Mouse (Mus musculus): Measurements from ENCODE around the gene Rhpn2. TPM values are rescaled to one million over a fixed set of nuclear protein-coding genes. Genes with fewer than 3 reads are reported as not detected.

Gene Rhpn2
- polyA plus RNA-seq, 1 experiment from 2014 or later: 5.0 TPM

DNA sequence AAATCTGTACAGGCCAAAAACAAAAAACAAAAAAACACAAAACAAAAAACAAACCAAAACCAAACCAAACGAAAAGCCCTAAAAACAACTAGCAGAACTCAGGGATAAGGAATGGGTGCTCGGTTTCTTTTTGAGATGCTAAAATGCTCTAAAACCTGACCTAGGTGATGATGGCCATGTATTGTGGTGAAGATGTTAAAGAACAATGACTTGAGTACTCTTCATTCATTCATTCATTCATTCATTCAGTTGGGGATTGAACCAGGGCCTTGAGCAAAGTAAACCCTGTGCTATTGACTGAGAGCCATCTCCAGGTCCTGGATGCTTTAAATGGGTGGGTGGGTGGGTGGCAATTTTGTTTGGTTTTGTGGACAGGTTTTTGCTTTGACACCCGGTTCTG is 17.2 kb downstream of the Rhpn2 start:
- 91% methylated on average over 3 of the region's 3 CpGs for WGBS
- ATAC-seq (ENCODE audit: low read depth): no peak

DNA sequence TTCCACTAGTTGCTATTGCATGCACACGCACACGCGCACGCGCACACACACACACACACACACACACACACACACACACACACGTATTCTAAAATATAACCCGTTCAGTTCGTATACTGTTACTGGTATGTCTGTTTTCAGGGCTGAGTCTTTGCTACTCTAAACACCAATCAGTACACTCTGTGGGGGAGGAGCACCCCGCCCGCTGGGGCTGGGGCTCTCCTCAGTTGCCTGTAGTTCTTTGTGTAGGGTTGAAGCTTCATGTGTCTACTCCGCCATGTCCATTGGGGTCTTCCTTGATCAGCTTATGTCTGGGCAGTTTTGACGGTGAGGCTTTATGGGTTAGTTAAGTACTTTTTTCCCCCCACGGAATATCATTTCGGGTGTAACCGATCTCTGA is 19.3 kb downstream of the Rhpn2 start:
- H3K36me3 ChIP-seq: no peaks in the 10 kb centered on the region
- no peak overlapping the region for H3K4me2 ChIP-seq
- no peak overlapping the region for H3K4me3 ChIP-seq
- no peak overlapping the region for H3K27ac ChIP-seq (replicated peaks)
- no peaks in the 10 kb centered on the region for H3K27me3 ChIP-seq
- no peaks in the 10 kb centered on the region for H3K4me1 ChIP-seq (replicated peaks)
- WGBS: 94% methylated on average over 15 of the region's 15 CpGs
- H3K9me3 ChIP-seq: no peaks in the 10 kb centered on the region
- no peak for ATAC-seq (ENCODE audit: low read depth)
- H3K9ac ChIP-seq: no peak overlapping the region

More for the DNA sequence above, 17.2 kb downstream of the Rhpn2 start:
- Histone ChIP-seq H3K27ac (replicated peaks) (no peak overlapping the region), H3K4me2 (no peak overlapping the region), H3K36me3 (no peaks in the 10 kb centered on the region), H3K9ac (no peak overlapping the region), H3K4me1 (replicated peaks) (no peaks in the 10 kb centered on the region), H3K27me3 (no peaks in the 10 kb centered on the region), H3K9me3 (no peaks in the 10 kb centered on the region), H3K4me3 (no peak overlapping the region)

DNA sequence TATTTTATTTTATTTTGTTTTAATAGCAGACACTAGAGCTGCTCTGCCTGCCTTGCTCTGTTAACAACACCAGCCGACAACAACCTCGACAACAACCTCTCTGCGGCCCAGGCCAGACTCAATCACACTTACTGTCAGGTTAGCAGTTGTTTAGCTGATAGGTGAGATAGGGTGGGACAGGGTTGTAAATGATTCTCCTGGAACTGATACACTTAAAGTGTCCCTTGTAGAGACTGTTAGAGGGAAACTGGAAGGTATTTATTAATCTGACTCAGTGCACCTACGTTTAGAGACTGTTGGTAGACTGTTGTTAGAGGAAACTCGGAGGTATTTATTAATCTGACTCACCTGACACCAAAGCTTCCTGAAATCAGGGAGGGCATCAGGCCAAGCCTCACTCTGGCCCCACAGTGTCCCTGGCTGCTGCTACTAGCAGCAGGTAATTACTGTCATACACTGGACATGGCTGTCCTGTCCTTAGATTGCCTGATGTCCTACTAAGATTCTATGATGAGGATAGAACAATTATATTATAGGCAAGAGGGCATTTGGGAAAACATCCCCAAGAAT is 21.4 kb downstream of the Rhpn2 start:
- H3K27ac ChIP-seq (replicated peaks): peak overlapping the region; percentile 18; the same call in 1 of the 2 replicates
- H3K36me3 ChIP-seq: no peaks in the 10 kb centered on the region
- H3K4me2 ChIP-seq: no peak overlapping the region
- no peak overlapping the region for H3K9ac ChIP-seq
- H3K9me3 ChIP-seq: no peaks in the 10 kb centered on the region
- no peak for ATAC-seq (ENCODE audit: low read depth)
- WGBS: 80% methylated on average over 5 of the region's 5 CpGs
- no peaks in the 10 kb centered on the region for H3K4me1 ChIP-seq (replicated peaks)
- no peak overlapping the region for H3K4me3 ChIP-seq
- H3K27me3 ChIP-seq: no peaks in the 10 kb centered on the region

DNA sequence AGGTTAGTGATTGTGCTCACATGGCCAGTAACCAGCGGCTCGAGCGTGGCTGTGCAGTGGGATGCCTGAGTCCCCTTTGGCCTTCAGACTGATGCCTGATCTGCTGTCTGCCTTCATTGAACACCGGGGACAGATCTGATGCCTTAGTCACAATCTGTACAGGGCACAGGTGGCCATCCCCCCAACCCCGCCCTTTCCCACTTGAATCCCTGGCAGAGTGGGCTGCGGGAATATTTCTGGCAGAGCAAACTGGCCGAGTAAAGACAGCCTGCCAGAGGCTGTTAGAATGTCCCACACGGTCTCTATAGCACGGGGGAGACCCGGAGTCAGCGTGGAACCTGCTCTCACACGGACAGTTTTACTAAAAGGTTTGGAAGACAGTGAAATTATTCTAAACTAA is 23.7 kb downstream of the Rhpn2 start:
- Histone ChIP-seq H3K4me3 (no peak overlapping the region), H3K4me2 (no peak overlapping the region), H3K9me3 (no peaks in the 10 kb centered on the region), H3K27ac (replicated peaks) (no peak overlapping the region), H3K9ac (no peak overlapping the region), H3K4me1 (replicated peaks) (no peaks in the 10 kb centered on the region), H3K36me3 (no peaks in the 10 kb centered on the region), H3K27me3 (no peaks in the 10 kb centered on the region)
- no peak for ATAC-seq (ENCODE audit: low read depth)
- 85% methylated on average over 12 of the region's 12 CpGs for WGBS

DNA sequence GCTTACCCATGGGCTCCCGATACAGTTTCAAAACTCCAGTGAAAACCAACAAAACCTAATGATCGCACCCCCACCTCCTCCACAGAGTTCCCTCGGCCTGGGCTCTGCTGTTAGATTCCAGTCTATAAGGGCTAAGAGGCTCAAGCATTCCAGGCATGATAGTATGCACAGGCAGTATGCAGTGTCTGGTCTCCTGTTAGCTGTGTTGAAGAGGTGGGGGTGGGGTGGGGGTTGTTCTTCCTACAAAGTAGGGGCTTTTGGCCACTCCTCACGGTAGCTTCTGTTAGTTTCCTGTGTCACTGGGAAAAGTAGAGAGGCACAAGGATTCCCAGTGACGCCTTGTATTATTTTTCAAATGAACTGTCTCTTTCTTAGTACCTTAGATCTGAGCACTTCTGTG is 28.3 kb downstream of the Rhpn2 start:
- Histone ChIP-seq H3K27me3 (no peaks in the 10 kb centered on the region), H3K4me1 (replicated peaks) (no peaks in the 10 kb centered on the region), H3K36me3 (no peaks in the 10 kb centered on the region), H3K9ac (no peak overlapping the region), H3K9me3 (no peaks in the 10 kb centered on the region), H3K4me2 (no peak overlapping the region), H3K4me3 (no peak overlapping the region), H3K27ac (replicated peaks) (no peak overlapping the region)
- 77% methylated on average over 5 of the region's 5 CpGs for WGBS
- ATAC-seq (ENCODE audit: low read depth): no peak

DNA sequence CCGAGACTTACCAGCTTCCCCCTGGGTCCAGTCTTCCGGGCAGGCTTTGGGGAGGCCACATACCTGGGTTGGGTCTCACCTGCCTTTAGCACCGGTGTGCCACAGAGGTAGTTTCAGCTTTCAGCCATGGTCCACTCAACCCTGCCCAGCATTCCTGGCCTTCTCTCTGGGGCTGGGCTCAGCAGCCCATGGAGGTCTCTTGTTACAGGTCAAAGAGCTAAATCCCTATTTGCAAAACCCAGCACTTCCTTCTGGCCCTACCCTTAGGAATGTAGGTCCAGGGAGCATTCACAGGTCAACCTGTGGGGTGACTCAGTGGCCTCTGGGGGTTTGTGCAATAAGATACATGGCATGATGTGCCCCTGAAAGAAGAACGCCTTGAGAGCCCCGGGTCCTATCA is 28.9 kb downstream of the Rhpn2 start:
- no peaks in the 10 kb centered on the region for H3K9me3 ChIP-seq
- H3K4me3 ChIP-seq: no peak overlapping the region
- H3K9ac ChIP-seq: no peak overlapping the region
- no peaks in the 10 kb centered on the region for H3K4me1 ChIP-seq (replicated peaks)
- H3K27ac ChIP-seq (replicated peaks): no peak overlapping the region
- no peaks in the 10 kb centered on the region for H3K36me3 ChIP-seq
- H3K27me3 ChIP-seq: no peaks in the 10 kb centered on the region
- H3K4me2 ChIP-seq: no peak overlapping the region
- no peak for ATAC-seq (ENCODE audit: low read depth)
- 94% methylated on average over 5 of the region's 5 CpGs for WGBS

DNA sequence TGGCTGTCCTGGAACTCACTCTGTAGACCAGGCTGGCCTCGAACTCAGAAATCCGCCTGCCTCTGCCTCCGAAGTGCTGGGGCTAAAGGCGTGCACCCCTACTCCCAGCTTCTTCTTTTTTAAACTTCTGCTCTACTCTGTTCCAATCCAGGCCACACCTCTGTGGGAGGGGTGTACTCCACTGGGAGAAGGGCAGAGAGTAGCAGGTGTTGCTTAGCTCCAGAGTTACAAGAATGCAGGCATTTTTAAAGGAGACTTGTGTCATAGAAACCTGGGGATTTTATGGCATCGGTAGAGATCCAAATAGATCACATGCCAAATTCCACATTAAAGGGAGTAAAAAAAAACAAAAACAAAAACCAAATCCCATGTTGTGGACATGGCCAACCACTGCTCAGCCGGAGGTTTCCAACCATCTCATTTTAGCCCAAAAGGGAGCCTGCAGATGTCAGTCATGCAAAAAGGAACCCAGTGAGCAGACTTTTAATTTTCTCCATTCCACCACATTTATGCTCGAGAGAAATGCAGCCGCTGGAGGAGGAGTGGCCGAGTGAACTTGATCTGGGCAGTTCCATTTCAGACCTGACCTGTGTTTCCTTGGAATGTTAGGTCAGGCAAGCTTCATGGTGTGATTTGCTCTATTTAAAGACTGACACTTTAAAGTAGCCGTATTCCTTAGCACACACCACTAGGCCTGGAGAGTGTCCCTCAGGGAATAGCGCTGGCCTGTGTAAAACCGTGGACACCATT is 31.4 kb downstream of the Rhpn2 start:
- Histone ChIP-seq H3K27ac (replicated peaks) (no peak overlapping the region), H3K4me1 (replicated peaks) (no peaks in the 10 kb centered on the region), H3K27me3 (no peaks in the 10 kb centered on the region), H3K36me3 (no peaks in the 10 kb centered on the region), H3K9me3 (0 out of 2 replicates have a peak, but pooled peaks cover 8% of the 10 kb centered on the region), H3K9ac (no peak overlapping the region), H3K4me2 (no peak overlapping the region), H3K4me3 (no peak overlapping the region)
- WGBS: 75% methylated on average over 12 of the region's 12 CpGs
- ATAC-seq (ENCODE audit: low read depth): no peak

DNA sequence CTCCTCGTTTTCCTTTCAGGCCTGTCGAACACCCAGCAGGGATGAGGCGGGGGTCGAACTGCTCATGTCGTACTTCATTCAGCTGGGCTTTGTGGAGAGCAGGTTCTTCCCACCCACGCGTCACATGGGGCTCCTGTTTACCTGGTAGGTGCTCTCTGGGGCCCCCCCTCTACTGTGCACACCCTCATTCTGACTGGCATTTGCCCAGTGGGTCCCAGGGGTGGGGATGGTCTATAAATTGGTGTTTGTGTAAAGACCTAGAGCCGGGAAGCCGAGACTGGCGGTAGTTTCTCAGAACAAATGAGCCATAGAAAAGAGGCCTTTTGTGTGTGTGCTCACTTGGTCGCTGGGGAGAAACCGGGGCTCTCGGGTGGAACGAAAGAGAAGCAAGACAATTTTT is 37.1 kb downstream of the Rhpn2 start:
- peak overlapping the region; percentile 14; the same call in 1 of the 2 replicates for H3K4me2 ChIP-seq
- H3K9ac ChIP-seq: no peak overlapping the region
- peak overlapping the region; percentile 61 for H3K27ac ChIP-seq (replicated peaks)
- 11% methylated on average over 14 of the region's 14 CpGs for WGBS
- peak; percentile 65; the same call in 1 of the 2 replicates for ATAC-seq (ENCODE audit: low read depth)
- H3K4me1 ChIP-seq (replicated peaks): peaks cover 9% of the 10 kb centered on the region; the same call in 1 of the 2 replicates
- no peak overlapping the region for H3K4me3 ChIP-seq
- no peaks in the 10 kb centered on the region for H3K27me3 ChIP-seq
- no peaks in the 10 kb centered on the region for H3K36me3 ChIP-seq
- 0 out of 2 replicates have a peak, but pooled peaks cover 8% of the 10 kb centered on the region for H3K9me3 ChIP-seq

DNA sequence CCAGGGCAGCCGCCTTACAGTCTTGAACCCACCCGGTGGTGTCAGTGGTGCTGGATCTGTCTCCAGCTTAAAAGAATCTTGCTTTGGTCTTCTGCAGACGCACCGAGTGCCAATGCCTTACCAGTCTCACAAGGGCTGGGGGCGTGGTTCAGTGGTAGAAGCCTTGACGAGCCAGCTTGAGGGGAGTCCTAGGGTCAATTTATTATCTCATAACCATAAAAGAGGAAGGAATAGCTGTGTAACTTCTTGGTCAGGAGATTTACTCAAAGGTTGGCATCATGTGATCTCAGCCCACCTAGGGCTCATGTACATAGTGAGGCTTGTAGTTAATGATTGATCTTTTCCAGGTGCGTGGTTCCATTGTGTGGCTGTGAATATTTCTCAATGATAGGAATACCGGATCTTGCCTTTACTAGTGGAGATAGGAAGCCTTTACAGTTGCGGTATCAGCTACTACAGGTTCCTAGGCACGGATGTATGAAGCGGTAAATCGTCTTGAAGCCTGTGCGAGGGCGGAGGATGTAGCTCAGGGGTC is 38.6 kb downstream of the Rhpn2 start:
- 87% methylated on average over 14 of the region's 14 CpGs for WGBS
- Histone ChIP-seq H3K4me2 (no peak overlapping the region), H3K36me3 (no peaks in the 10 kb centered on the region), H3K9ac (no peak overlapping the region), H3K4me1 (replicated peaks) (peaks cover 9% of the 10 kb centered on the region; the same call in 1 of the 2 replicates), H3K27me3 (no peaks in the 10 kb centered on the region), H3K27ac (replicated peaks) (no peak overlapping the region), H3K9me3 (0 out of 2 replicates have a peak, but pooled peaks cover 8% of the 10 kb centered on the region), H3K4me3 (no peak overlapping the region)
- no peak for ATAC-seq (ENCODE audit: low read depth)

DNA sequence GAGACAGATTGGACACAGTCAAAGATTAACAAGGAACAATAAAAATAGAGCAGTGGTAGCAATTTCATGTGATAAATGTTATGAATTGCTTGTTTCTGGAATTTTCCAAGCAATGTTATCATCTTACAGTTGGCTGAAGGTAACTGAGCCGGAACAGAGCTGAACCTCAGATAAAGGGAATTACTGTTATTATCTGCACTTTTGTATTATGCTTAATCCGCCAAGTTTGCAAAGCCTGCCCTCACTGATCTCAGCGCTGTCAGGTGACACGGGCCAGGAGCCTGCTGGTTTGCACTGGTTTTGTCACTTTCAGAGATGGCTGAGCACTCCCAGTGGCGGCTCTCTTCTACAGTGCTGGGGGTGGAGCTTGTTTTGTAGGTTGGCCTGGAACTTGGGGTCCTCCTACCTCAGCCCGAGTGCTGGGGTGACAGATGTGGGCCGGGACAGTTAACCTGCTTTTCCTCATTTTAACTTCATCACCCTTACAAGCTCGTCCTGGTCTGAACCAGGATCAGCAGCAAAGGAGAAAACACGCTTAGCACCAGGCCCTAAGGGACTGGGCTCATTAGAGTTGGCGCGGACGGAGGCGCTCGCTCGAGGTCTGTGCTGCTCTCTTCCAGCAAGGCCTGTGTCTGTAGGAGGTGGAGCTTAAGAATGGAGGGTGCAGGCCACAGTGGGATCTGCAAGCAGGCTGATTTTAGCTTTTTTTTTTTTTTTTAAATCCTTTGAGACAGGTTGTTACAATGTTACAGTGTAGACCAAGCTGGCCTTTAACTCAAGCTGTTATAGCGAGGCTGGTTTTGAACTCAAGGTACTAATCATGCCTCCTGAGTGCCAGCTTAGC is 39.4 kb downstream of the Rhpn2 start:
- Histone ChIP-seq H3K9ac (no peak overlapping the region), H3K27me3 (no peaks in the 10 kb centered on the region), H3K27ac (replicated peaks) (no peak overlapping the region), H3K4me3 (no peak overlapping the region), H3K36me3 (no peaks in the 10 kb centered on the region), H3K4me1 (replicated peaks) (peaks cover 9% of the 10 kb centered on the region; the same call in 1 of the 2 replicates), H3K9me3 (0 out of 2 replicates have a peak, but pooled peaks cover 8% of the 10 kb centered on the region), H3K4me2 (no peak overlapping the region)
- ATAC-seq (ENCODE audit: low read depth): no peak
- WGBS: 69% methylated on average over 16 of the region's 16 CpGs

DNA sequence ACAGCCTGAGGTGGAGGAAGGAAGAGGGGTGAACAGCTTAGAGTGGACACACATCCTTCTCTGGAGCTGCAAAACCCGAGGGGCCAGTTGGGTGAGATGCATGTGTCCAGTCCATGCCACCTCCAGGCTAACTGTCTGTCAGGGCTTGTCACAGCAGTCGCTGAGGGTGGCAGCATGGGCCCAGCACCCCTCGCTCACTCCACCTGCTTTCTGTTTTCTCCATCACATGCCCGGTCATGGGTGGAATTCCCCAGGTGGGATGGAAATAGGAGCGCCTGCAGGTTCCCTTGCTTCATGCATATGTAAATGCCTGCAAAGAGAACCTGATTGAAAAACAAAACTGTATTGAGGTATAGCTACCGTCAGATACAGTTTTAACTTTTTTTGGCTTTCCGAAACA is 40.3 kb downstream of the Rhpn2 start:
- no peak overlapping the region for H3K27ac ChIP-seq (replicated peaks)
- H3K27me3 ChIP-seq: no peaks in the 10 kb centered on the region
- no peak overlapping the region for H3K4me3 ChIP-seq
- peaks cover 9% of the 10 kb centered on the region; the same call in 1 of the 2 replicates for H3K4me1 ChIP-seq (replicated peaks)
- H3K36me3 ChIP-seq: no peaks in the 10 kb centered on the region
- no peak overlapping the region for H3K9ac ChIP-seq
- 88% methylated on average over 7 of the region's 7 CpGs for WGBS
- H3K4me2 ChIP-seq: no peak overlapping the region
- H3K9me3 ChIP-seq: 0 out of 2 replicates have a peak, but pooled peaks cover 3% of the 10 kb centered on the region
- ATAC-seq (ENCODE audit: low read depth): no peak

DNA sequence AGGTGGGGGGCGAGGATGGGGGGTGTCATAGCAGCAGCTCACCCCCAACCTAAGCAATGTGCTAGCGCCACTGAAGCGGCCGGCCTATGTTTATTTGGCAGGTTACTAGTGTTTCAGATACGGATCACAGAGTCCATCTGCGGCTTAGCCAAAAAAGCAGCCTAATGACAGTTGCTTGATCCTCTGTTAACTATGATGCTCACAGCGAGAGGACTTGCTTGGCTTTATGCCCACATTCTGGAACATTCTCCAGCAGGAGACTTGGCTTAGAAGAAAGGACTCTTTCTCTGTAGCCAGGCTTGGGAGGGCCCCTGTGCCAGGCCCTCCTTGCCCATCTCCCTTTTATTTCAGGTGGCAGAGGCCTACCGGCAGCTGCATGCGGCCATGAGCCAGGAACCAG is 42.7 kb downstream of the Rhpn2 start:
- 88% methylated on average over 9 of the region's 9 CpGs for WGBS

More for the DNA sequence above, 42.7 kb downstream of the Rhpn2 start:
- no peak for ATAC-seq (ENCODE audit: low read depth)
- peaks cover 6% of the 10 kb centered on the region; the same call in 1 of the 2 replicates for H3K4me1 ChIP-seq (replicated peaks)
- H3K9me3 ChIP-seq: no peaks in the 10 kb centered on the region
- H3K9ac ChIP-seq: 0 out of 2 replicates have a peak overlapping the region, but pooled peaks have one; percentile 17
- no peak overlapping the region for H3K4me2 ChIP-seq
- H3K27ac ChIP-seq (replicated peaks): no peak overlapping the region
- no peak overlapping the region for H3K4me3 ChIP-seq
- H3K27me3 ChIP-seq: no peaks in the 10 kb centered on the region
- no peaks in the 10 kb centered on the region for H3K36me3 ChIP-seq
